Mouse (Mus musculus) hindbrain, postnatal 0 days (tissue): ENCODE results near the gene Mea1. TPM values are rescaled to one million over a fixed set of nuclear protein-coding genes. Genes with fewer than 3 reads are reported as not detected.

Experiments used
- ATAC-seq: fragments of 200-750 bp; cut with Nextera tagmentation; 2 replicates; pipeline ENCODE4 v1.8.0; 2017; ENCODE audit warnings: mild to moderate bottlenecking, moderate TSS enrichment, moderate library complexity
- DNase-seq: peaks from one replicate; pipeline ENCODE4 v3.0.0-alpha.2; 2015; ENCODE audit warnings: low spot score
- H3K27ac ChIP-seq: fragments of 300-500 bp; sonication (generic); 2 replicates; pipeline ENCODE4 v1.5.1; 2014; ENCODE audit warnings: mild to moderate bottlenecking
- H3K27me3 ChIP-seq: fragments of 300-500 bp; sonication (generic); 2 replicates; pipeline ENCODE4 v1.6.1; 2014; ENCODE audit warnings: low read length, mixed read lengths; ENCODE audit not compliant: insufficient read depth
- H3K36me3 ChIP-seq: fragments of 300-500 bp; sonication (generic); 2 replicates; pipeline ENCODE4 v1.6.1; 2014; ENCODE audit warnings: low read length, mixed read lengths; ENCODE audit not compliant: insufficient read depth
- H3K4me1 ChIP-seq: fragments of 300-500 bp; sonication (generic); 2 replicates; pipeline ENCODE4 v1.6.1; 2014; ENCODE audit warnings: antibody characterized with exemption, low read length, mixed read lengths; ENCODE audit not compliant: insufficient read depth
- H3K4me2 ChIP-seq: fragments of 300-500 bp; sonication (generic); 2 replicates; pipeline ENCODE4 v1.6.1; 2014; ENCODE audit warnings: low read depth, mild to moderate bottlenecking, low read length, moderate library complexity, mixed read lengths
- H3K4me3 ChIP-seq: fragments of 300-500 bp; sonication (generic); 2 replicates; pipeline ENCODE4 v1.5.1; 2014; ENCODE audit warnings: low read length
- H3K9ac ChIP-seq: fragments of 300-500 bp; sonication (generic); replicated peaks from 2 replicates; pipeline ENCODE4 v1.6.1; 2014; ENCODE audit warnings: mild to moderate bottlenecking, low read length, moderate library complexity, mixed read lengths
- H3K9me3 ChIP-seq: fragments of 300-500 bp; sonication (generic); 2 replicates; pipeline ENCODE4 v1.6.1; 2016; ENCODE audit warnings: low read length, mixed read lengths
- CTCF ChIP-seq: IDR thresholded peaks from 2 replicates; pipeline ENCODE4 v1.5.1; 2016; ENCODE audit warnings: antibody characterized with exemption, control low read depth, low read depth
- WGBS: fragments of 180-500 bp; shearing (Covaris S2); extraction: QIAGEN DNeasy Blood & Tissue Kit; methylation state at CpG from one replicate; pipeline ENCODE4 v1.1.7; 2014; 5-methylcytosine and 5-hydroxymethylcytosine counted together
- polyA plus RNA-seq: library from polyadenylated mRNA; unstranded; fragments of >200 nt; fragmentation: Nextera tagmentation; extraction: Ambion mirVana; gene quantifications from 2 replicates; pipeline ENCODE4 v1.2.1, GENCODE M21; 2015
- total RNA-seq: library from RNA; depleted of rRNA; stranded (reverse); fragments of >200 nt; gene quantifications from 2 replicates; pipeline ENCODE4 v1.2.3, GENCODE M21; 2014

Mea1 gene
- total and polyA plus RNA-seq, 2 experiments from 2014 or later = 135 to 325 TPM

- Histone ChIP-seq H3K9ac (peak overlapping the region; percentile 87; the same call in 1 of the 2 replicates), H3K9me3 (no peaks in the 10 kb centered on the region), H3K27me3 (no peaks in the 10 kb centered on the region), H3K4me1 (peaks cover 14% of the 10 kb centered on the region), H3K4me3 (no peak overlapping the region), H3K27ac (no peak overlapping the region), H3K4me2 (no peak overlapping the region), H3K36me3 (0 out of 2 replicates have a peak, but pooled peaks cover 12% of the 10 kb centered on the region)
- no peak for TF ChIP-seq CTCF
- no peak for DNase-seq
- WGBS = 80% methylated on average over 5 of the region's 5 CpGs
- no peak for ATAC-seq
Measured at GRCm38 (mm10) chr17:46702506-46702905, 23.9 kb downstream of the Mea1 start.

GRCm38 (mm10) chr17:46703971-46704886 is 25.6 kb downstream of the Mea1 start:
- no peaks in the 10 kb centered on the region for H3K27me3 ChIP-seq
- 6% methylated on average over 33 of the region's 41 CpGs for whole genome bisulfite sequencing
- ATAC-seq (peak; percentile 65), DNase-seq (no peak)
- H3K4me2 ChIP-seq = peak overlapping the region; percentile 69
- peak overlapping the region; percentile 87 for H3K9ac ChIP-seq
- no peak for TF ChIP-seq CTCF
- H3K27ac ChIP-seq = peak overlapping the region; percentile 89
- H3K4me1 ChIP-seq = peaks cover 14% of the 10 kb centered on the region
- H3K4me3 ChIP-seq = peak overlapping the region; percentile 92
- no peaks in the 10 kb centered on the region for H3K9me3 ChIP-seq
- no peaks in the 10 kb centered on the region for H3K36me3 ChIP-seq

- H3K4me3 ChIP-seq = peak within 1 kb of the TSS; percentile 92
- peak within 1 kb of the TSS; percentile 69 for H3K4me2 ChIP-seq
- H3K4me1 ChIP-seq = peaks cover 14% of the 10 kb centered on the region
- no peaks in the 10 kb centered on the region for H3K36me3 ChIP-seq
- peak; percentile 96 for ATAC-seq
- DNase-seq = peak; percentile 99
- H3K9ac ChIP-seq = peak within 1 kb of the TSS; percentile 87
- H3K27me3 ChIP-seq = no peaks in the 10 kb centered on the region
- 2% methylated on average over 48 of the region's 48 CpGs for WGBS
- peak; percentile 16 for TF ChIP-seq CTCF
- H3K9me3 ChIP-seq = no peaks in the 10 kb centered on the region
- peak within 1 kb of the TSS; percentile 89 for H3K27ac ChIP-seq
Measured at GRCm38 (mm10) chr17:46704887-46705835, 26.6 kb downstream of the Mea1 start, which contains the start of gene Ppp2r5d. Ppp2r5d (minus strand) TSS chr17:46705111.

- Histone ChIP-seq H3K27me3 (no peaks in the 10 kb centered on the region), H3K36me3 (no peaks in the 10 kb centered on the region), H3K9ac (no peak overlapping the region), H3K27ac (no peak overlapping the region), H3K4me2 (no peak overlapping the region), H3K4me1 (peaks cover 14% of the 10 kb centered on the region), H3K4me3 (no peak overlapping the region), H3K9me3 (no peaks in the 10 kb centered on the region)
- no peak for DNase-seq
- ATAC-seq = no peak
- 92% methylated on average over 14 of the region's 14 CpGs for WGBS
- TF ChIP-seq CTCF = no peak
Measured at GRCm38 (mm10) chr17:46706375-46707089, 27.9 kb downstream of the Mea1 start.

GRCm38 (mm10) chr17:46710959-46711597 is 32.5 kb downstream of the Mea1 start, which contains the start of gene Pex6:
Pex6 (plus strand) TSS chr17:46711463.
- peak; percentile 30 for TF ChIP-seq CTCF
- Histone ChIP-seq H3K27ac (peak within 1 kb of the TSS; percentile 82), H3K27me3 (no peaks in the 10 kb centered on the region), H3K4me2 (peak within 1 kb of the TSS; percentile 100), H3K36me3 (peaks cover 11% of the 10 kb centered on the region; the same call in 1 of the 2 replicates), H3K4me1 (peaks cover 7% of the 10 kb centered on the region; the same call in 1 of the 2 replicates), H3K9ac (peak within 1 kb of the TSS; percentile 92), H3K4me3 (peak within 1 kb of the TSS; percentile 97), H3K9me3 (no peaks in the 10 kb centered on the region)
- 9% methylated on average over 36 of the region's 36 CpGs for WGBS
- peak; percentile 97 for DNase-seq
- ATAC-seq = peak; percentile 94
